Mouse (Mus musculus) liver, embryonic 13.5 days (tissue): ENCODE data around the gene Dnah2. TPM values are rescaled to one million over a fixed set of nuclear protein-coding genes. Genes with fewer than 3 reads are reported as not detected.
"Not testable (repeated sequence)": the region's sequence is repeated elsewhere in the genome, so short reads cannot be mapped to it uniquely, and the experiment has no call there.

Experiments used
- ATAC-seq: fragments of 200-750 bp; cut with Nextera tagmentation; 2 replicates; pipeline ENCODE4 v1.8.0; 2017; ENCODE audit warnings: low read depth, mild to moderate bottlenecking, moderate number of reproducible peaks, moderate library complexity
- DNase-seq: peaks from one replicate; pipeline ENCODE4 v3.0.0; 2022
- H3K27ac ChIP-seq: fragments of 300-500 bp; sonication (generic); 2 replicates; pipeline ENCODE4 v1.5.1; 2015; ENCODE audit warnings: moderate library complexity, mild to moderate bottlenecking, inconsistent platforms
- H3K27me3 ChIP-seq: fragments of 300-500 bp; sonication (generic); 2 replicates; pipeline ENCODE4 v1.6.1; 2015; ENCODE audit warnings: mild to moderate bottlenecking, inconsistent platforms
- H3K36me3 ChIP-seq: fragments of 300-500 bp; sonication (generic); 2 replicates; pipeline ENCODE4 v1.6.1; 2015; ENCODE audit warnings: mild to moderate bottlenecking, inconsistent platforms
- H3K4me1 ChIP-seq: fragments of 300-500 bp; sonication (generic); replicated peaks from 2 replicates; pipeline ENCODE4 v1.6.1; 2015; ENCODE audit warnings: inconsistent platforms
- H3K4me2 ChIP-seq: fragments of 300-500 bp; sonication (generic); 2 replicates; pipeline ENCODE4 v1.6.1; 2015; ENCODE audit warnings: inconsistent platforms, mild to moderate bottlenecking, moderate library complexity
- H3K4me3 ChIP-seq: fragments of 300-500 bp; sonication (generic); replicated peaks from 2 replicates; pipeline ENCODE4 v1.5.1; 2015; ENCODE audit warnings: mild to moderate bottlenecking, inconsistent platforms
- H3K9ac ChIP-seq: fragments of 300-500 bp; sonication (generic); 2 replicates; pipeline ENCODE4 v1.6.1; 2015; ENCODE audit warnings: mild to moderate bottlenecking, inconsistent platforms
- H3K9me3 ChIP-seq: fragments of 300-500 bp; sonication (generic); replicated peaks from 2 replicates; pipeline ENCODE4 v1.6.1; 2016; ENCODE audit warnings: inconsistent platforms
- WGBS: fragments of 180-500 bp; shearing (Covaris S2); methylation state at CpG from one replicate; pipeline ENCODE4 v1.1.7; 2015; ENCODE audit not compliant: insufficient replicate concordance; 5-methylcytosine and 5-hydroxymethylcytosine counted together
- polyA plus RNA-seq: library from polyadenylated mRNA; unstranded; fragments of >200 nt; fragmentation: Nextera tagmentation; extraction: Ambion mirVana; gene quantifications from 2 replicates; pipeline ENCODE4 v1.2.1, GENCODE M21; 2015

The Dnah2 gene
- polyA plus RNA-seq, 1 experiment from 2014 or later, result 0.12 TPM

DNA sequence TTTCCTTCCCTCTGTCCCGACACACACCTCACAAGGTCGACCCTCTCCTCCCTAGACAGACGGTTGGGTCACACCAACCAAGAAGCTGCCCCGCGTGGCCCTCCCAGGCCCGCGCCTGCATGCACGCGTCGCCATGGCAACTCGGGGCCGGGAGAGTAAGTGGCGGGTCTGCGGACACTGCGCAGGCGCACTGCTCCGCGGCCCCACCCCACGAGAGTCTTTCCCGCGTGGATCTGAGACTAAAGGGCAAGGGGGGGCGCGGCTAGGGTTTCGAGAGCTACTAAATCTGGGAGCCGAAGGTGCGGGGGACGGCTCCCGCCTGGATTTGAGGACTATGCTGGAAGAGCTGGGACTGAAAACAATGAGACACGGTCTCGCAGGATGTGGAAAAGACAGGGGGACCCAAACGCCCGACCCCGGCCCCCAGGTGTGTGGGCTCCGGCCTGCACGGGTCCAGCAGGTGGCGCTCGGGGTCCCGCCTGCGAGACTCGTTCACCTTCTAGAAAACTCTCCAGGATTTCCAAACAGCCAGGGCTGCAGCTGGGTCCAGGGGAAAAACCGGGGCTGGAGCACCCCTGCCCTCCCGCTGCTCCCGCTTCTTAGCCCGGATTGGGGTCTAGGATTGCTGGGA lies 2.4 kb downstream of the Dnah2 start:
- Histone ChIP-seq H3K9ac (peak overlapping the region; percentile 63), H3K27ac (no peak overlapping the region)
- peak; percentile 36 for DNase-seq

DNA sequence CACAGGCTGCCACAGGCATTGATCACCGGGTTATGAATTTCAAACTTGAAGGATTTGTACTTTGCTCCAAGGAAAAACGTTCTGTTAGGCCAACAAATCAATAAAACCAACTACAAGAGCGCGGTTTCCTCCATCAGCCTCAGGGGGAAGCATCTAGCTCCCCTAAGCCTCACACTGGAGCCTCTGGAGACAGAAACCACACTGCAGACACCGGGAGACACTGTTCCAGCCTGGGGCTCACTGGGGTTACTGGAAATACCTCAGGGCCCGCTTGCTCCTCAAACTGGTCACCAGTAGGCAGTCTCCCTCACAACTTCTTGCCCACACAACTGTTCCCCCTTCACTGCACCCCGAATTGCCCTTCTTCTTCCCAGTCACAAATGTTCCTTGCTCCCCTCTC lies 3.0 kb downstream of the Dnah2 start:
- Histone ChIP-seq H3K4me3 (peak overlapping the region; percentile 57), H3K4me2 (peak overlapping the region; percentile 86), H3K36me3 (no peaks in the 10 kb centered on the region), H3K4me1 (peaks cover 19% of the 10 kb centered on the region), H3K9ac (peak overlapping the region; percentile 63; the same call in 1 of the 2 replicates), H3K27me3 (peaks cover 56% of the 10 kb centered on the region), H3K9me3 (no peaks in the 10 kb centered on the region), H3K27ac (no peak overlapping the region)
- no peak for DNase-seq
- ATAC-seq, result no peak
- 28% methylated on average over 7 of the region's 7 CpGs for WGBS

More for the DNA sequence above, 2.4 kb downstream of the Dnah2 start:
- Histone ChIP-seq H3K9me3 (no peaks in the 10 kb centered on the region), H3K4me1 (peaks cover 19% of the 10 kb centered on the region), H3K36me3 (no peaks in the 10 kb centered on the region), H3K27me3 (peaks cover 56% of the 10 kb centered on the region), H3K4me3 (peak overlapping the region; percentile 57), H3K4me2 (peak overlapping the region; percentile 86)
- WGBS, result under 1% methylated on average over 44 of the region's 44 CpGs
- ATAC-seq, result 0 out of 2 replicates have a peak, but pooled peaks have one; percentile 43

GRCm38 (mm10) chr11:69543598-69543997 lies 5.3 kb downstream of the Dnah2 start:
- ATAC-seq, result no peak
- 72% methylated on average over 3 of the region's 3 CpGs for WGBS

GRCm38 (mm10) chr11:69541741-69542140 lies 7.2 kb downstream of the Dnah2 start:
- DNase-seq, H3K4me2 ChIP-seq, H3K9me3 ChIP-seq, H3K36me3 ChIP-seq, H3K27ac ChIP-seq, H3K9ac ChIP-seq, ATAC-seq, H3K4me3 ChIP-seq: not testable (repeated sequence)
- 44% methylated on average over 1 of the region's 3 CpGs for WGBS
- peaks cover 24% of the 10 kb centered on the region for H3K27me3 ChIP-seq
- H3K4me1 ChIP-seq, result peaks cover 14% of the 10 kb centered on the region

More at GRCm38 (mm10) chr11:69543598-69543997, 5.3 kb downstream of the Dnah2 start:
- H3K27ac ChIP-seq, result no peak overlapping the region
- H3K36me3 ChIP-seq, result no peaks in the 10 kb centered on the region
- peaks cover 43% of the 10 kb centered on the region for H3K27me3 ChIP-seq
- no peak overlapping the region for H3K9ac ChIP-seq
- H3K4me2 ChIP-seq, result no peak overlapping the region
- H3K9me3 ChIP-seq, result no peaks in the 10 kb centered on the region
- peaks cover 19% of the 10 kb centered on the region for H3K4me1 ChIP-seq
- no peak overlapping the region for H3K4me3 ChIP-seq
- no peak for DNase-seq

- no peak overlapping the region for H3K4me3 ChIP-seq
- peaks cover 14% of the 10 kb centered on the region for H3K27me3 ChIP-seq
- no peaks in the 10 kb centered on the region for H3K36me3 ChIP-seq
- H3K27ac ChIP-seq, result no peak overlapping the region
- no peaks in the 10 kb centered on the region for H3K9me3 ChIP-seq
- 0 out of 2 replicates have a peak, but pooled peaks cover 4% of the 10 kb centered on the region for H3K4me1 ChIP-seq
- no peak for ATAC-seq
- WGBS, result 69% methylated on average over 2 of the region's 2 CpGs
- H3K4me2 ChIP-seq, result no peak overlapping the region
- H3K9ac ChIP-seq, result no peak overlapping the region
- DNase-seq, result no peak
Observed at GRCm38 (mm10) chr11:69540700-69541099, 8.2 kb downstream of the Dnah2 start.

DNA sequence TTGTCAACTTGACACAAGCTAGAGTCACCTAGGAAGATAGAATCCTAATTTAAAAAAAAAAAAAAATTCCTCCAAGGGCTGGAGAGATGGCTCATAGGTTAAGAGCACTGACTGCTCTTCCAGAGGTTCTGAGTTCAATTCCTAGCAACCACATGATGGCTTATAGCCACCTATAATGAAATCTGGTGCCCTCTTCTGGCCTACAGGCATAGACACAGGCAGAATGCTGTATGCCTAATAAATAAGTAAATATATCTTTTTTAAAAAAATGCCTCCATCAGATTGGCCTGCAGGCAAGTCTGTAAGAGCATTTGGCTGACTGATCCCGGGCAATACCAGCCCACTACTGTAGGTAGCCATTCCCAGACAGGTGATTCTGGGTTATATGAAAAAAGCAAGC lies 13.9 kb downstream of the Dnah2 start:
- Histone ChIP-seq H3K36me3 (no peaks in the 10 kb centered on the region), H3K4me3 (no peak overlapping the region), H3K9ac (no peak overlapping the region), H3K9me3 (no peaks in the 10 kb centered on the region), H3K4me1 (0 out of 2 replicates have a peak, but pooled peaks cover 4% of the 10 kb centered on the region), H3K27me3 (peaks cover 5% of the 10 kb centered on the region; the same call in 1 of the 2 replicates), H3K27ac (no peak overlapping the region), H3K4me2 (no peak overlapping the region)
- 37% methylated on average over 1 of the region's 1 CpGs for WGBS
- DNase-seq (no peak), ATAC-seq (no peak)

- no peaks in the 10 kb centered on the region for H3K36me3 ChIP-seq
- H3K4me3 ChIP-seq, result no peak overlapping the region
- peaks cover 22% of the 10 kb centered on the region for H3K27me3 ChIP-seq
- no peak overlapping the region for H3K27ac ChIP-seq
- no peak overlapping the region for H3K4me2 ChIP-seq
- DNase-seq (no peak), ATAC-seq (no peak)
- H3K9ac ChIP-seq, result no peak overlapping the region
- H3K4me1 ChIP-seq, result 0 out of 2 replicates have a peak, but pooled peaks cover under 1% of the 10 kb centered on the region
- WGBS, result 71% methylated on average over 7 of the region's 7 CpGs
- no peaks in the 10 kb centered on the region for H3K9me3 ChIP-seq
Observed at GRCm38 (mm10) chr11:69532480-69533150, 16.3 kb downstream of the Dnah2 start.

DNA sequence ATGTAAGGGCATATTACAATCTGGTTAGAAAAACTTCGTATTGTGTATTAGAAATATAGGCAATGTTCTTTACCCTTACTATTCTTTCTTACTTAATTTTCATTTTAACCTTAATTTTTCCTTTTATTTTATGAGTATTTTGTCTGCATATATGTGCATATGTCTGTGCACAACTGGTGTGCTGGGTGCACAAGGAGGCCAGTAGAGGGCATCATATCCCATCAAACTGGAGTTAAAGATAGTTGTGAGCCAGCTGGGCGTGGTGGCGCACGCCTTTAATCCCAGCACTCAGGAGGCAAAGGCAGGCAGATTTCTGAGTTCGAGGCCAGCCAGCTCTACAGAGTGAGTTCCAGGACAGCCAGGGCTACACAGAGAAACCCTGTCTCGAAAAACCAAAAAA lies 18.2 kb downstream of the Dnah2 start:
- ATAC-seq, result not testable (repeated sequence)

GRCm38 (mm10) chr11:69530281-69530680 lies 18.6 kb downstream of the Dnah2 start:
- not testable (repeated sequence) for H3K4me2 ChIP-seq, H3K27ac ChIP-seq, H3K9ac ChIP-seq, H3K4me1 ChIP-seq, ATAC-seq, DNase-seq, H3K4me3 ChIP-seq, H3K9me3 ChIP-seq, H3K36me3 ChIP-seq
- 88% methylated on average over 3 of the region's 3 CpGs for WGBS
- H3K27me3 ChIP-seq, result peaks cover 40% of the 10 kb centered on the region

More for the DNA sequence above, 18.2 kb downstream of the Dnah2 start:
- 67% methylated on average over 6 of the region's 6 CpGs for WGBS
- not testable (repeated sequence) for H3K4me2 ChIP-seq, H3K36me3 ChIP-seq, DNase-seq, H3K9me3 ChIP-seq, H3K4me1 ChIP-seq, H3K9ac ChIP-seq, H3K4me3 ChIP-seq, H3K27ac ChIP-seq
- peaks cover 40% of the 10 kb centered on the region for H3K27me3 ChIP-seq

DNA sequence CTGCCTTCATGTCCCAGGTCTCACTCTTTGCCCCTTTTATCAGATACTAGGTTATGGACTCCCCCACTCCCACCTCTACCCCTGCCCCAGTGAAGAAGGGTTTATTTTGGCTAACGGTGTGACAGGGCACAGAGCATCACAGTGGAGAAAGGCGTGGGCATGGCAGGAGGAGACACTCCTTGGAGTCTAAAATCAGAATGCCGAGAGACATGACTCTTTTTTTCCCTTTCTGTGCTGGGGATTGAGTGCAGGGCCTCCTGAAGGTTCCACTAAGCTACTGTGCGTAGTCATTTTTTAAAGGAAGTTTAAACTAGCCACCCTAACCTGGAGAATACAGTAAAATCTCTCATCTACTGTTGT lies 20.9 kb downstream of the Dnah2 start:
- Histone ChIP-seq H3K27me3 (peaks cover 40% of the 10 kb centered on the region), H3K4me3 (no peak overlapping the region), H3K4me1 (0 out of 2 replicates have a peak, but pooled peaks cover 2% of the 10 kb centered on the region), H3K27ac (no peak overlapping the region), H3K4me2 (no peak overlapping the region), H3K36me3 (no peaks in the 10 kb centered on the region), H3K9me3 (no peaks in the 10 kb centered on the region), H3K9ac (no peak overlapping the region)
- 69% methylated on average over 4 of the region's 4 CpGs for WGBS
- ATAC-seq, result no peak
- no peak for DNase-seq

DNA sequence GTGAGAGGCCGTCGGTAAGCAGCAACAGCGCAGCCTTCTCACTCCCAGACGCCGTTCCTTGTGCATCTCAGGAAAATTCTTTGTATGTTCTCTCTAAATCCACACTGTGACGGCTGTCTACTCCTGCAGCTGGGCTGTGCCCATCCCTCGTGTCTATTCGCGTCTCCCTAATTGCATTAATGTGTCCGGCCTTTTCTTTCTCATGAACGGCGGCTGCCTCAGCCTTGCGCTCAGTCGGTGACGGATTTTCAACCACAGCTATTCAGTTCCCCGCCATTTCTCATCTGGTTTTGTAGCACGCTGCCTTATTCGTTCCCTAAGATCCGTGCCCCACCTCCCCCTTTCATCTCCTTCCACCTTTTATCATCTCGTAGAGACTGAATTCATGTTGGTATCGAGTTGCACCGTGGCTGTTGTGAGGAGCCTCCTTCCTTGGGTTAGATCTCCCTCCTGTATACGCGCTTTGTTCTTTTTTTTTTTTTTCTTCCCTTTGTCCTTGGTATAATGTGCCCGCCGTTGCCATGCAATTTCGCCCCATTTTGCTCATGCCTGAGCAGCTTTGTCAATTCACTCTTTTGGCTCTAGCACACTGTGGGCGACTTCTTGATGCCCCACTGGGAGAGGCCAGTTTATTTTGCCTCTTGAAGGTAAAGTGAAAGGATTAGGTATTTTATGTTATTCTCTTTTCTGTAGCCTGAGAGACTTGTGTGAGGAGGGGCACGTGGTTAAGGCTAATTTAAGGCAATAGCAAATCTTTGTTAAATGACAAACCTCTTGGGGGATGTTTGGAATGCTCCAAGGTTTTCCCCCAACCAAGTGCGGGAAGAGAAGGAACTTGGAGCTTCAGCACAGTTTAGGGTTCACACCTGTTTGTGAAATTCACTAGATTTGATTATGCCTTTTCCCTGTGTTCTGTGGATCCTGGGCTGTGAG lies 21.5 kb downstream of the Dnah2 start:
- no peaks in the 10 kb centered on the region for H3K36me3 ChIP-seq
- 21% methylated on average over 30 of the region's 30 CpGs for WGBS
- H3K4me3 ChIP-seq, result 0 out of 2 replicates have a peak overlapping the region, but pooled peaks have one; percentile 12
- DNase-seq (no peak), ATAC-seq (no peak)
- 0 out of 2 replicates have a peak, but pooled peaks cover 2% of the 10 kb centered on the region for H3K4me1 ChIP-seq
- peak overlapping the region; percentile 35 for H3K4me2 ChIP-seq
- H3K9ac ChIP-seq, result no peak overlapping the region
- no peaks in the 10 kb centered on the region for H3K9me3 ChIP-seq
- H3K27me3 ChIP-seq, result peaks cover 40% of the 10 kb centered on the region
- no peak overlapping the region for H3K27ac ChIP-seq
